Mouse (Mus musculus): ENCODE measurements at regions not wholly inside any gene's neighbourhood (a gene's known extent, or its start where the extent isn't known, plus 50 kb on each side); places are given as distances from the start of the nearest gene placed in this dataset.

- TF ChIP-seq USF1 (IDR thresholded peaks at IDR 0.05; ENCODE audit: low read depth) (no peak), TCF12 (IDR thresholded peaks at IDR 0.05; ENCODE audit: insufficient read depth, poor library complexity, severe bottlenecking) (no peak), POLR2AphosphoS2 (IDR thresholded peaks at IDR 0.05; ENCODE audit: insufficient read length, low read depth) (no peak), POLR2A (IDR thresholded peaks at IDR 0.05; ENCODE audit: insufficient read length, low read depth) (no peak), MYOG (IDR thresholded peaks at IDR 0.05; ENCODE audit: control insufficient read depth in 1 of 3, insufficient read depth in 1 of 3, insufficient read length in 2 of 3, low read depth in 2 of 3) (no peak), MAX (IDR thresholded peaks at IDR 0.05; ENCODE audit: low read depth) (no peak), E2F4 (IDR thresholded peaks at IDR 0.05; ENCODE audit: insufficient read depth) (no peak), SRF (IDR thresholded peaks at IDR 0.05; ENCODE audit: control insufficient read depth, insufficient read length, low read depth) (no peak), MYOD1 (IDR thresholded peaks at IDR 0.05; ENCODE audit: control insufficient read depth in 1 of 3, insufficient read length in 2 of 3, low read depth in 2 of 3) (no peak), REST (IDR thresholded peaks at IDR 0.05; ENCODE audit: insufficient read depth, insufficient read length) (no peak), TCF3 (IDR thresholded peaks at IDR 0.05; ENCODE audit: insufficient read length, low read depth) (no peak), CEBPB (IDR thresholded peaks at IDR 0.05; ENCODE audit: insufficient read depth, poor library complexity, severe bottlenecking) (no peak)
Measured at GRCm38 (mm10) chr7:95864233-95864632, 306.8 kb upstream of the Tenm4 start.
